Mouse (Mus musculus): ENCODE results near the gene Slc46a1. TPM values are rescaled to one million over a fixed set of nuclear protein-coding genes. Genes with fewer than 3 reads are reported as not detected.
A peak's percentile ranks its signal among the peaks of the same experiment; 100 is the strongest.

Slc46a1 gene
- polyA plus RNA-seq, 1 experiment from 2014 or later, result 13.0 TPM

- H3K4me1 ChIP-seq (ENCODE audit: control insufficient read depth, insufficient read depth, low read length), result peaks cover 3% of the 10 kb centered on the region; the same call in 1 of the 2 replicates
- no peak overlapping the region for H3K9ac ChIP-seq (replicated peaks; ENCODE audit: low read length)
- H3K36me3 ChIP-seq (replicated peaks; ENCODE audit: control insufficient read depth, insufficient read depth, low read depth, low read length), result no peaks in the 10 kb centered on the region
- no peak overlapping the region for H3K27ac ChIP-seq (replicated peaks; ENCODE audit: low read depth, low read length)
- no peak overlapping the region for H3K4me3 ChIP-seq (ENCODE audit: low read depth, low read length)
- no peak for DNase-seq (ENCODE audit: low spot score)
- H3K9me3 ChIP-seq (replicated peaks; ENCODE audit: control insufficient read depth, low read length), result no peaks in the 10 kb centered on the region
- no peak for ATAC-seq (replicated peaks; ENCODE audit: insufficient number of reproducible peaks, low FRiP score, low TSS enrichment, low read depth)
- WGBS, result 42% methylated on average over 16 of the region's 16 CpGs
- 0 out of 2 replicates have a peak overlapping the region, but pooled peaks have one; percentile 5 for H3K4me2 ChIP-seq (ENCODE audit: low read depth, low read length)
- peaks cover 22% of the 10 kb centered on the region for H3K27me3 ChIP-seq (ENCODE audit: control insufficient read depth, insufficient read depth, low read length)
Measured at GRCm38 (mm10) chr11:78499543-78499942, 34.0 kb downstream of the Slc46a1 start.

DNA sequence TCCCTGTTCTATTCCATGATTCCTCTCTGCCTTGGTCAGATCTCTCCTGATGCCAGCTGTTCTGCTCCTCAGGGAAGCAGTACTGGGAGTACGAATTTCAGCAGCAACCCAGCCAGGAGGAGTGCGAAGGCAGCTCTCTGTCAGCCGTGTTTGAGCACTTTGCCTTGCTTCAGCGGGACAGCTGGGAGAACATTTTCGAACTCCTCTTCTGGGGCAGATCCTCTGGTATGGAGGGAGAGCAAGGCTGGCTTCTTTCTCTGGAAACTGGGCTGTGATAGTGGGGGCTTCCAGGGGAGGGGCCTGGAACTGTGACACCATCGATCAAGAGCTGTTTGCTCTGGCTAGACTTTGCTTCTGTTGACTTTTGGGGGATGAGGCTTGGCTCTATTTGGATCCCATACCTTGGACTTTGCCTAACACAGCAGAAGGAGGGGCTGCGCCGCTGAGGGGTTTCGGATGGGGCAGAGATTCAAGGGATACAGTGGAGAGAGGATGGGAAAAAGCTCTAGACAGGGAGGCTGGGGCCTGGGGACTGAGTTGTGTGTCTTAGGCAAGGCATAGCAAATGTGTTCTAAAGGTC, 35.2 kb downstream of the Slc46a1 start:
- DNase-seq (ENCODE audit: low spot score) (no peak), ATAC-seq (replicated peaks; ENCODE audit: insufficient number of reproducible peaks, low FRiP score, low TSS enrichment, low read depth) (no peak)
- WGBS, result 82% methylated on average over 9 of the region's 9 CpGs
- Histone ChIP-seq H3K27ac (replicated peaks; ENCODE audit: low read depth, low read length) (no peak overlapping the region), H3K27me3 (ENCODE audit: control insufficient read depth, insufficient read depth, low read length) (peaks cover 16% of the 10 kb centered on the region), H3K4me2 (ENCODE audit: low read depth, low read length) (no peak overlapping the region), H3K36me3 (replicated peaks; ENCODE audit: control insufficient read depth, insufficient read depth, low read depth, low read length) (no peaks in the 10 kb centered on the region), H3K4me3 (ENCODE audit: low read depth, low read length) (no peak overlapping the region), H3K9ac (replicated peaks; ENCODE audit: low read length) (no peak overlapping the region), H3K4me1 (ENCODE audit: control insufficient read depth, insufficient read depth, low read length) (peaks cover 3% of the 10 kb centered on the region; the same call in 1 of the 2 replicates), H3K9me3 (replicated peaks; ENCODE audit: control insufficient read depth, low read length) (no peaks in the 10 kb centered on the region)

DNA sequence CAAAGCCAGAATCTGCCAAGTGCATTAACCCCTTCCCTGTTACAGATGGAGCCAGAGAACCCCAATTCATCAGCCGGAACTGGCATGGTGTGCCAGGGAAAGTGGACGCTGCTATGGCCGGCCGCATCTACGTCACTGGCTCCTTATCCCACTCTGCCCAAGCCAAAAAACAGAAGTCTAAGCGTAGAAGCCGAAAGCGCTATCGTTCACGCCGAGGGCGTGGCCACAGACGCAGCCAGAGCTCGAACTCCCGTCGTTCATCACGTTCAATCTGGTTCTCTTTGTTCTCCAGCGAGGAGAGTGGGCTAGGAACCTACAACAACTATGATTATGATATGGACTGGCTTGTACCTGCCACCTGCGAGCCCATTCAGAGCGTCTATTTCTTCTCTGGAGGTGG, 36.0 kb downstream of the Slc46a1 start:
- DNase-seq (ENCODE audit: low spot score), result no peak
- no peak for ATAC-seq (replicated peaks; ENCODE audit: insufficient number of reproducible peaks, low FRiP score, low TSS enrichment, low read depth)
- Histone ChIP-seq H3K36me3 (replicated peaks; ENCODE audit: control insufficient read depth, insufficient read depth, low read depth, low read length) (no peaks in the 10 kb centered on the region), H3K27me3 (ENCODE audit: control insufficient read depth, insufficient read depth, low read length) (peaks cover 10% of the 10 kb centered on the region), H3K4me1 (ENCODE audit: control insufficient read depth, insufficient read depth, low read length) (peaks cover 3% of the 10 kb centered on the region; the same call in 1 of the 2 replicates), H3K27ac (replicated peaks; ENCODE audit: low read depth, low read length) (no peak overlapping the region), H3K4me3 (ENCODE audit: low read depth, low read length) (no peak overlapping the region), H3K9me3 (replicated peaks; ENCODE audit: control insufficient read depth, low read length) (no peaks in the 10 kb centered on the region), H3K9ac (replicated peaks; ENCODE audit: low read length) (no peak overlapping the region), H3K4me2 (ENCODE audit: low read depth, low read length) (no peak overlapping the region; the same call in 1 of the 2 replicates)
- 76% methylated on average over 20 of the region's 20 CpGs for WGBS

GRCm38 (mm10) chr11:78502909-78503650, 37.6 kb downstream of the Slc46a1 start, which contains the start of gene Sebox:
TSS of gene Sebox (plus strand) at chr11:78503447.
- ATAC-seq (replicated peaks; ENCODE audit: insufficient number of reproducible peaks, low FRiP score, low TSS enrichment, low read depth), result no peak
- Histone ChIP-seq H3K9me3 (replicated peaks; ENCODE audit: control insufficient read depth, low read length) (no peaks in the 10 kb centered on the region), H3K4me1 (ENCODE audit: control insufficient read depth, insufficient read depth, low read length) (no peaks in the 10 kb centered on the region), H3K27ac (replicated peaks; ENCODE audit: low read depth, low read length) (no peak within 1 kb of the TSS), H3K36me3 (replicated peaks; ENCODE audit: control insufficient read depth, insufficient read depth, low read depth, low read length) (no peaks in the 10 kb centered on the region; the same call in 1 of the 2 replicates), H3K9ac (replicated peaks; ENCODE audit: low read length) (no peak within 1 kb of the TSS), H3K4me3 (ENCODE audit: low read depth, low read length) (no peak within 1 kb of the TSS), H3K27me3 (ENCODE audit: control insufficient read depth, insufficient read depth, low read length) (peaks cover 5% of the 10 kb centered on the region; the same call in 1 of the 2 replicates), H3K4me2 (ENCODE audit: low read depth, low read length) (no peak within 1 kb of the TSS)
- 69% methylated on average over 7 of the region's 7 CpGs for WGBS
- DNase-seq (ENCODE audit: low spot score), result no peak

DNA sequence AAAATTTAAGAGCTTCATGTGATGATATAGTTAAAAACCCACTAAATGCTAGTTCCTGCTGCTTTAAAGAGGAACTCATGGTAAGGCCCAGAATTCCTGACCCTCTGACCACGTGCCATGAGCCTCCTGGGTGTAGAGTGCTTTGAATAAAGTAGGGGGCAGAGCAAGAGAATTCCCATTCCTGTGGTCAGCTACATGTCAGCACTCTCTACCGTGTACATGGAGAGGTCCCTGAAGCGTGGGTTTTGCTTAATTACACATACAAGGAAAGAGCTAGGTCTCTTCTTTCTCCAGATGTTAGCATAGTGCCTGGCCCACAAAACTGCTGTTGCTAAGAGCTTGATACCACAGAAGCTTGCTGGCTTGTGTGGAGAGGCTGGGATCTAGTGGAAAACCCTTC, 39.9 kb downstream of the Slc46a1 start:
- no peak overlapping the region for H3K27ac ChIP-seq (replicated peaks; ENCODE audit: low read depth, low read length)
- H3K4me1 ChIP-seq (ENCODE audit: control insufficient read depth, insufficient read depth, low read length), result no peaks in the 10 kb centered on the region
- no peaks in the 10 kb centered on the region for H3K9me3 ChIP-seq (replicated peaks; ENCODE audit: control insufficient read depth, low read length)
- no peaks in the 10 kb centered on the region for H3K27me3 ChIP-seq (ENCODE audit: control insufficient read depth, insufficient read depth, low read length)
- no peaks in the 10 kb centered on the region; the same call in 1 of the 2 replicates for H3K36me3 ChIP-seq (replicated peaks; ENCODE audit: control insufficient read depth, insufficient read depth, low read depth, low read length)
- DNase-seq (ENCODE audit: low spot score), result no peak
- ATAC-seq (replicated peaks; ENCODE audit: insufficient number of reproducible peaks, low FRiP score, low TSS enrichment, low read depth), result no peak
- WGBS, result 75% methylated on average over 3 of the region's 3 CpGs
- no peak overlapping the region for H3K4me2 ChIP-seq (ENCODE audit: low read depth, low read length)
- H3K9ac ChIP-seq (replicated peaks; ENCODE audit: low read length), result no peak overlapping the region
- H3K4me3 ChIP-seq (ENCODE audit: low read depth, low read length), result no peak overlapping the region

GRCm38 (mm10) chr11:78509148-78509547, 43.7 kb downstream of the Slc46a1 start:
- H3K9me3 ChIP-seq (replicated peaks; ENCODE audit: control insufficient read depth, low read length), result no peaks in the 10 kb centered on the region
- no peaks in the 10 kb centered on the region; the same call in 1 of the 2 replicates for H3K4me1 ChIP-seq (ENCODE audit: control insufficient read depth, insufficient read depth, low read length)
- no peak overlapping the region for H3K9ac ChIP-seq (replicated peaks; ENCODE audit: low read length)
- no peak for DNase-seq (ENCODE audit: low spot score)
- H3K4me3 ChIP-seq (ENCODE audit: low read depth, low read length), result no peak overlapping the region
- no peak overlapping the region for H3K4me2 ChIP-seq (ENCODE audit: low read depth, low read length)
- WGBS, result 81% methylated on average over 5 of the region's 5 CpGs
- no peak overlapping the region for H3K27ac ChIP-seq (replicated peaks; ENCODE audit: low read depth, low read length)
- H3K36me3 ChIP-seq (replicated peaks; ENCODE audit: control insufficient read depth, insufficient read depth, low read depth, low read length), result no peaks in the 10 kb centered on the region; the same call in 1 of the 2 replicates
- H3K27me3 ChIP-seq (ENCODE audit: control insufficient read depth, insufficient read depth, low read length), result no peaks in the 10 kb centered on the region
- ATAC-seq (replicated peaks; ENCODE audit: insufficient number of reproducible peaks, low FRiP score, low TSS enrichment, low read depth), result no peak

DNA sequence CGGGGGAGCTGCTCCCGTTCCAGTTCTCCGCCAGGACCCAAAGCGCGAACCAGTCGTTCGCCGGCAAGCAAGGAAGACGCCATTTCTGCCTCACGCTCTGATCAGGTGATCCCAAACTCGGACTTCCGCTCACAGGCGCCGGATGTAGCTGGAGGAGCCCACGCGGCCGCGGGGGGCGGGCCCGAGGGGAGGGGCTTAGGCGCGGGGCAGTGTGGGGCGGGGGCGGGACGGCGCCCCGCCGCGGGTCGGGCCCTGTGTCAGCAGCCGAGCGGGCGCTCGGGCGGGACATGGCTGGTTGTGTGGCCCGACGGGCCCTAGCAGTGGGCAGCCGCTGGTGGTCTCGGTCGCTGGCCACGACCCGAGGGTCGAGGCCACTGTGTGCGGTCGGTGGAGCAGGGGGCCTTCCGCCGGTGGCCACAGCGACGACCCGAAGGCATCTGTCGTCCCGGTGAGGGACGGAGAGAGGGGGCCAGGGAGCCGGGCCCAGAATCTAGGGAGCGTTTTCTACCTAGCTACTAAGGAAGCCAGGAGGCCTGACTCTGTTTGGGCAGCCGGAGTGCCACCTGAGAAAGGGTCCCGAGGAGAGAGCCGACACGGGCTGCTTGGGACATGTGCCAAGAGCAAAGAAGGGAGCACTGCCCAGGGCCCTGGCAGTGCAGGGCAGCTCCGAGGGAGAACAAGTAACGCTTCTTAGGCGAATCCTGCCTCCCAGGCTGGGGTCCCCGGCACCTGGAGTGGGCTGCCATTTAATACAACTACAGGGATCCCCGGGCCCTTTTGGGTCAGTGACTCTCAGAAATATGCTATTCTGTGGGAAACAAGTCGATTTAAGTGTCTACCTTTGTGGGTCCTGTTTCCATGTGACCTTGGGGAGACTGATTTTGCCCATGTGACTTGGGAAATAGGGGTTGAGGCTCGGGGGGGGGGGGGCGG, 46.8 kb downstream of the Slc46a1 start, which contains the start of the genes Tmem199 and Poldip2:
Gene Tmem199, minus strand, starts transcription at position 148 of the 933 bp plus-strand sequence.
Gene Poldip2, plus strand, starts transcription at position 169 of the 933 bp plus-strand sequence.
- H3K27me3 ChIP-seq (ENCODE audit: control insufficient read depth, insufficient read depth, low read length), result no peaks in the 10 kb centered on the region
- ATAC-seq (replicated peaks; ENCODE audit: insufficient number of reproducible peaks, low FRiP score, low TSS enrichment, low read depth) (peak; percentile 95), DNase-seq (ENCODE audit: low spot score) (peak; percentile 97)
- peak within 1 kb of the TSS; percentile 74 for H3K4me2 ChIP-seq (ENCODE audit: low read depth, low read length)
- no peaks in the 10 kb centered on the region for H3K9me3 ChIP-seq (replicated peaks; ENCODE audit: control insufficient read depth, low read length)
- H3K9ac ChIP-seq (replicated peaks; ENCODE audit: low read length), result peak within 1 kb of the TSS; percentile 88
- WGBS, result under 1% methylated on average over 67 of the region's 67 CpGs
- H3K27ac ChIP-seq (replicated peaks; ENCODE audit: low read depth, low read length), result peak within 1 kb of the TSS; percentile 31
- H3K36me3 ChIP-seq (replicated peaks; ENCODE audit: control insufficient read depth, insufficient read depth, low read depth, low read length), result peaks cover 8% of the 10 kb centered on the region
- no peaks in the 10 kb centered on the region; the same call in 1 of the 2 replicates for H3K4me1 ChIP-seq (ENCODE audit: control insufficient read depth, insufficient read depth, low read length)
- H3K4me3 ChIP-seq (ENCODE audit: low read depth, low read length), result peak within 1 kb of the TSS; percentile 70
